Mouse (Mus musculus): Measurements from ENCODE around the gene Hsd3b7.

Gene Hsd3b7

GRCm38 (mm10) chr7:127775837-127776236 lies 24.6 kb upstream of the Hsd3b7 start:
- in situ Hi-C loops (cut with MboI, MseI): loop anchor here (5.0 kb wide), 1 partner anchor 66 kb away; no protein-coding TSS in a partner anchor

- in situ Hi-C loops (cut with MboI, MseI): loop anchor here (5.0 kb wide), 1 partner anchor 66 kb away; no protein-coding TSS in a partner anchor
Observed at GRCm38 (mm10) chr7:127776426-127776825, 24.0 kb upstream of the Hsd3b7 start, which contains the start of gene Setd1a. Setd1a (plus strand) TSS chr7:127776670.

- in situ Hi-C loops (cut with MboI, MseI): loop anchor here (5.0 kb wide), 1 partner anchor 65 kb away; no protein-coding TSS in a partner anchor
Observed at GRCm38 (mm10) chr7:127776878-127777473, 23.4 kb upstream of the Hsd3b7 start.

GRCm38 (mm10) chr7:127777474-127778266 lies 22.7 kb upstream of the Hsd3b7 start:
- in situ Hi-C loops (cut with MboI, MseI): loop anchor here (5.0 kb wide), 1 partner anchor 65 kb away; no protein-coding TSS in a partner anchor

GRCm38 (mm10) chr7:127778350-127778749 lies 22.1 kb upstream of the Hsd3b7 start:
- in situ Hi-C loops (cut with MboI, MseI): loop anchor here (5.0 kb wide), 1 partner anchor 64 kb away; no protein-coding TSS in a partner anchor

GRCm38 (mm10) chr7:127785308-127785707 lies 15.1 kb upstream of the Hsd3b7 start, which contains the start of gene Gm49388:
Gm49388 (plus strand) TSS chr7:127785608.
- in situ Hi-C loops (cut with MboI, MseI): no loop called here

GRCm38 (mm10) chr7:127797076-127797845 lies 3.1 kb upstream of the Hsd3b7 start:
- in situ Hi-C loops (cut with MboI, MseI): no loop called here

- in situ Hi-C loops (cut with MboI, MseI): no loop called here
Observed at GRCm38 (mm10) chr7:127798591-127798990, 1.8 kb upstream of the Hsd3b7 start.

- in situ Hi-C loops (cut with MboI, MseI): no loop called here
Observed at GRCm38 (mm10) chr7:127799211-127799610, 1.2 kb upstream of the Hsd3b7 start.

- in situ Hi-C loops (cut with MboI, MseI): no loop called here
Observed at GRCm38 (mm10) chr7:127799738-127800137, 666 bp upstream of the Hsd3b7 start.

- in situ Hi-C loops (cut with MboI, MseI): no loop called here
Observed at GRCm38 (mm10) chr7:127801010-127801621, 712 bp downstream of the Hsd3b7 start.

- in situ Hi-C loops (cut with MboI, MseI): no loop called here
Observed at GRCm38 (mm10) chr7:127802313-127802712, 1.9 kb downstream of the Hsd3b7 start.

GRCm38 (mm10) chr7:127808821-127809220 lies 8.4 kb downstream of the Hsd3b7 start:
- in situ Hi-C loops (cut with MboI, MseI): no loop called here

- in situ Hi-C loops (cut with MboI, MseI): no loop called here
Observed at GRCm38 (mm10) chr7:127809846-127810245, 9.4 kb downstream of the Hsd3b7 start.

GRCm38 (mm10) chr7:127810650-127811049 lies 10.2 kb downstream of the Hsd3b7 start:
- in situ Hi-C loops (cut with MboI, MseI): no loop called here

- in situ Hi-C loops (cut with MboI, MseI): no loop called here
Observed at GRCm38 (mm10) chr7:127811240-127811639, 10.8 kb downstream of the Hsd3b7 start.

GRCm38 (mm10) chr7:127812292-127812691 lies 11.9 kb downstream of the Hsd3b7 start:
- in situ Hi-C loops (cut with MboI, MseI): no loop called here

GRCm38 (mm10) chr7:127813821-127814220 lies 13.4 kb downstream of the Hsd3b7 start:
- in situ Hi-C loops (cut with MboI, MseI): no loop called here

- in situ Hi-C loops (cut with MboI, MseI): no loop called here
Observed at GRCm38 (mm10) chr7:127814241-127814921, 14.0 kb downstream of the Hsd3b7 start.

- in situ Hi-C loops (cut with MboI, MseI): no loop called here
Observed at GRCm38 (mm10) chr7:127815116-127815665, 14.8 kb downstream of the Hsd3b7 start.

Data from T-helper 1 cell (primary cell).